Mouse (Mus musculus): ENCODE data around the gene Tbca. TPM values are rescaled to one million over a fixed set of nuclear protein-coding genes. Genes with fewer than 3 reads are reported as not detected.

Gene Tbca
- 100 to 1,000 TPM; 118 to 122 TPM for total RNA-seq (2021)

DNA sequence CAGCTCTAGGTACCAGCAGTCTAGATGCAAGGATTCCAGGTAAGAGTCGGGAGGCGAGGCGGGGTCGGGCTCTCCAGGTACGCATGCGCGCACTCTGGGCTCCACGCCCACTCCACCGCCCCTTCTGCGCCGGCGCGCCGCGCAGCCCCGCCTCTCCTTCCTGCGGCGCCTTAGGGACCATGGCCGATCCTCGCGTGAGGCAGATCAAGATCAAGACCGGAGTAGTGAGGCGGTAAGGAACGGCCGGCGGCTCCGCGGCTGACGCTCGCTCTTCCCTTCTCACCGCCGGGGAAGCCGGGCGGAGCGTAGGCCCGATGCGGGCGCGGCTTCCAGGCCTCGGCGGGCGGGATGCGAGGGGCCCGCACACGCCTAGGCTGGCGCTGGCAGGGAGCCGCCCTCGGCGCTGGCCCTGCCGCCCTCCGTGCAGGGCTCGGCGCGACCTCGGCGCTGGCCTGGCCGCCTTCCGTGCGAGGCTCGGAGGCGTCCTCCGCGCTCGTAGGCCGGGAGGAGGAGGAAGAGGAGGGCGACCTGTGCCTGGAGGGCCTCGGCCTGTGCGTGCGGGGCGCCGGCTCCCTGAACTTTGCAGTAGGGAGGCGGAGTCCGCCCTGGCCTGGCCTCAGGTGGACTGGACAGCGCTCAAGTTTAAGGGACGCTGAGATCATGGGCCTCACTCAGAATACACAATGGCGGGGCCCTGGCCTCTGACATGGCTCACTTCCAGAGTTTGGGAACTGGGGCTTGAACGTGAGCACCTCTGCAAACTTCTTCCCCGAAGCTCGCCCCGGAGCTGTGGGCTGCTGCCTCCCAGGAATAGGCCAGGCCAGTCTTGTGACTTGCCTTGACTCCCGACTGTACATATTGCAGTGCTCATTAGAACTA is at the start of gene Tbca:
Tbca (plus strand) TSS at position 140 of the 879 bp plus-strand sequence.
- intact Hi-C loops (cut with DNase I) = no loop called here
- peak; percentile 63 for DNase-seq (ENCODE audit: low spot score)

DNA sequence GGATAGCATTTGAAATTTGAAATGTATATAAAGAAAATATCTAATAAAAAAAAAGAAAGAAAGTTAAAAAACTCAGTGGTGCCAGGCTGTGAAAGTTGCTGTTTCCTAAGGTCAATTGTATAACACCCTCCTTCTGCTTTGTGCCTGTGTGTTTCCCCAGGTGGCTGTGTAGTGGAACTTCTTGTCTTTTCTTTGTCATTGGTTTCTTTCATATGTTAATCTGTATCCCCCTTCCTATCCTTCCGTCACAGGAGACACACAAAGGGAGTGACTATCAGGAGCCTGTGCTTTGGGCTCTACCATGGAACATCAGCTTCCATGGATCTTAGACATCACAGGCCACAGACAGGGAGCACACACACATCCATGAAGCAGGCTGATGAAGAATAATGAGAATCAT is 43.5 kb upstream of the Tbca start:
- intact Hi-C loops (cut with DNase I) = no loop called here
- no peak for DNase-seq (ENCODE audit: low spot score)

DNA sequence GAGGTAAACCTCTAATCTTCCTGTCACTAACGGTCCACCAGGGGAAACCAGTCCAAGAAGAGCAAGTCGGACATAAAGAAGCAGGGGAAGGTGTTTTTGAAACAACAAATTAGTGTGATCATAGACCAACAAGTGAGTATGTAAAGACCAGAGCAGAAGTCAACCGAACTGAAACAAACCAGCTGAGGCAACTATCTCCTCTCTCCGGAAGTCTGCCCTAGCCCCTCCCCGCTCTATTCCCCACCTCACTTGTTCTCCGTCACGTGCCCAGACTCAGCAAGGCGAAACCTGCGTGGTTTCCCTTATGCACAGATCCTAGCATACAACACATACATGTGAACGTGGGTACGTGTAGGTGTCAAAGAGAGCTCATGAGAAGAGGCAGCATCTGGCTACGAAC is 22.9 kb upstream of the Tbca start:
- DNase-seq (ENCODE audit: low spot score) = no peak
- intact Hi-C loops (cut with DNase I) = no loop called here

DNA sequence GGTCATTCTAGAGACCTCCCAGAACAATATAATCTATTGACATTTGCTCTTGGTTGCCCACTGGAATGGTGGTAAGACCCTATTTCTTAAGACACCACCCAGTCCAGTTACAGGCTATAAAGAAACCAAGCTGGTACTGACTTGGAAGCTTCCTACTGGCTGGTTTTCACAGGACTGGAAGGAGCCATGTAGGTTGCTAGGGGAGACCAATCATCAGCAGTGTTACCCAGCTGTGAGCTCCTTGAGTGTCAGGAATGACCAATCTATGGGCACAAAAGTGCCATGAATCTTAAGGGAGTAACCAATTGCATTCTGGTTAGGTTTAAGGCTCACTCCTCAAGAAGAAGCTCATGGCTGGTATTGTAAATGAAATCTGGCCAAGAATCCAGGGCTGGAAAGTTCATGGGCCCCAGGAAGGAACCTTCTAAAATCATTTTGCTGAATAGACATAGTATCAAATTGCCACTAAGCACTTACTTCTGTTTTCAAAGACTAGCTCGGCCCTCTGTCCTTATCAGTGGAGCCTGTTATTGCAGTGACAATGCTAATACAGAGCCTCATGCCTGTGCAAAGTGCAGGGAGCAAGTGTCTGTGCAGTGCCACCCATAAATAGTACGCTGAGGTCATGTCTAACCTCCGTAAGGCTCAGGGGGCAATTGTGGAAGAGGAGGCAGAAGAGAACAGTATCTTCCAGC is 20.1 kb upstream of the Tbca start:
- DNase-seq (ENCODE audit: low spot score) = no peak
- intact Hi-C loops (cut with DNase I) = no loop called here

DNA sequence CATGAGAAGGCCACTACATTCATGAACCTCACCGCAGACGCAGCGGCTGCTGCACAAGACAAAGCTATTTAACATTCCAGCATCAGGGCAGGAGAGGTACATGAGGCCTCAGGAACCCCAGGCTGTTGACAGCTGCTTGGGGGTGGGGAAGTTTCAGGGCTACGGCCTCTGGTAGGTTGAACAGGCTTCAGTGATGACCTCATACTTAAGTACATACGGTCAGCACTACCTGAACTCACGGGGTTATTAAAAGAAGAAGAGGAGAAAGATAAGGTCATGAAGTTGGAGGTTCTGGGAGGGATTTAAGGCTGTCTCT is 19.6 kb upstream of the Tbca start:
- intact Hi-C loops (cut with DNase I) = no loop called here
- no peak for DNase-seq (ENCODE audit: low spot score)

DNA sequence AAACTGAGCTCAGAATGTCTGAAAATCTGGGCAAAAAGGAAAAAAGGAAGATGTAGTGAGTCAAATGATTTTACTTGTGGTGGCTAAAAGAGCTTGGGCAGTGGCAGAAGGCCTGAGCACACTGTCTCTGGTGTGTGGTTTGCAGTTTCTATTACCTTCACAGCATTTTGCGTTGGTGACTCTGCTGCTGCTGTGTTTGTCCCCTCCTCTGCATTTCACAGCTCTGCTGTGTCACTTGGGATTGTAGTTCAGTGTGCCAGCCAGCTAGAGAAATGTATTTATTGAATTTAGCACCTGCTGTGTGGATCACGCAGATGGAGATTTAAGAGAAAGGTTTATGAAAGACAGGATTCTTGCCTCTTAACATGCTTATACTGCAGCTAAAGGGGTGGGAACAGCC is 1.8 kb upstream of the Tbca start:
- no peak for DNase-seq (ENCODE audit: low spot score)
- intact Hi-C loops (cut with DNase I) = no loop called here

DNA sequence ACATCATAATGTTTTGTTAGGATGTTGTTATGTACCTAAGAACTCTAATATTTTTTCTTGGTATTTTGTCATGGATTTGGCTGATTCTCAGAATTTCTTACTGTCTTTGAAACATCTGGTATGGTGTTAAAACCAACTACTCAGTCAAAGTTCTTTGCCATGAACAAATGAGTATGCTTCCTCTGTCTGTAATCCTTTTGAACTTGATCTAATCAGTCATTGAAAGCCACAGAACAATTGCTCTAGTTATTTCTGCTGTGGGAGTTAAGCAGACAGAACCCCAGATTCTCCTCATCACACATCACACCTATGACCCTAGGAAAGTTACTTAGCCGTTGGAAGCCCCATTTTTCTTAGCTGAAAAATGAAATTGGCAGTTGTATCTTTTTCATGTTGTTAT is 6.0 kb downstream of the Tbca start:
- intact Hi-C loops (cut with DNase I) = loop anchor here (5.0 kb wide), 1 partner anchor 38 kb away; no protein-coding TSS in a partner anchor
- no peak for DNase-seq (ENCODE audit: low spot score)

DNA sequence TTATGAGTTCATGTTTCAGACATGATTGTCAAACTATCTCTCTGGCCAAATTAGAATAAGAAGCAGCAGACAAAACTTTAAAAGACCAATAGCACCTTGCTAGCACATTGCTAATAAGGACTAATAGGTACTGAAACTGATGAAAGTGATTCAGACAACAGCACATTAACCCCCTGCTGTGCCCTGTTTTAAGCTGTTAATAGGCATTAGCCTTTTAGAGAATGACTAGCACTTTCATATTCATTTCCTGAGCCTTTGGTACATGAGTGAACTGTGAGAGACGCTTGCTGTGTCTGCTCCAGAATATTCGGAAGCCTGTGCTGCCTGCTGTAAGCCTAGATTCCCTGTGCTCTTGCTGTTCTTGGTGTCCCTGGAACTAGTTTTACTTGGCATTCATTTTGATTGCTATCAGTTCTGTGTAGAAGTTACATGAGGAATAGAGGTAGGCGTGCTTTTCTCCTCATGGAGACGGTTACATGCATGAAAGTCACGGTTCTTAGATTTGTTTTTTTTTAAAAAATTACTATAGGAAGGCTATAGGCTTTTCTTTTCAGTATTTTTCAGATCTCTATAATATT is 14.9 kb downstream of the Tbca start:
- intact Hi-C loops (cut with DNase I) = no loop called here
- DNase-seq (ENCODE audit: low spot score) = no peak

DNA sequence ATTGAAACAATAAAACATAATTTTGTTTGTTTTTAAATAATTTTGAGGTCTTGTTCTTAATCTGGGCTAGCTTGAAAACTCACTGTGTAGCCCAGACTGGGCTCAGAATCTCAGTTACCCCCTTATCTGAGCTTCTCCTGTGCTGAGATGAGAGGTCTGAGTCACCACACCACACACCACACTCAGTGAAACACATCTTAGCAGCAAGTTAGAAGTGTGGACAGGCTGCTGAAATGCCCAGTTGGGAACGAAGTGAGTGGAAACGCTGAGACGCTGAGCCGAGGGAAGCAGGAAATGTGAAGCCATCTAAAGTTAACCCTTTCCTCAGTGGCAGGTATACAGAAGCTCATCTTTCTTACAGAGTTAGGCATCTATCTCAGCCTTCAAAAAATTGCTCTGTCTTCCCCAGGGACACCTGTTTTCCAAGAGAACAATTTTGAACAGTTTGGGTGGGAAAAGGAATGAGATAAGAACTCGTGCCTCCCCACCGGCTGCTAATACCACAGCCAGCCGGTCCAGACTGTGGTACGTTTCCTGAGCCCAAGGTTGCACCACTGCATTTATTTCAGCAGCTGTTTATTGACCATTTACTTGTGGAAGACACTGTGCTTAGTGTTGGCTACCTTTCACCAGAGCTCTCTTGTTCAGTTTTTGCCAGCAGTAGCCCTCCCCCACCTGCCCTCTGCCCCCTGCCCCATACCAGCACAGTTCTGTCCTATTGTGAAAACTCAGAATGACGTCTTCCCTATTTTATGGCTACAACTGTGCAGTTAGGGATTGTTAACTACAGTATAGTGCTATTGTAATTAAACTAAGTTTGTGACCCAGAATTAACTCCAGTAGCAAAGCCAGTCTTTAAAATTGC is 17.8 kb downstream of the Tbca start:
- intact Hi-C loops (cut with DNase I) = no loop called here
- DNase-seq (ENCODE audit: low spot score) = no peak

DNA sequence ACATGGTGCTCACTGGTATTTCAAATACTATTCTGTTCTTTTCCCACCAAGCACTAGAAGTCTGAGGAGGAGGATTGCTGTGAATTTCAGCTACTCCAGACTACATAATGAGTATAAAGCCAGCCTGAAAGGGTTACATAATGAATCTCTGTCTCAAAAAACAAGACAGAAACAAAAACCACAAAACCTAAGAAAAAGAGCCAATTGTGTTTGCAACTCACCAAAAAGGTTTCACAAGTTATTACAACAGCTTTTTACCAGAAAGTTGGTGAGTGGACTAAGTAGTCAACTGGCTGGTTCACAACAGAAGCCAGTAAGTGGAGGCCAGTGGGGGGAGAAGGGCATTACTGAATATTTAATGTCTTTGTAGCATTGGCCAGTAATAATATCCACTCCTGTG is 19.9 kb downstream of the Tbca start:
- intact Hi-C loops (cut with DNase I) = no loop called here
- no peak for DNase-seq (ENCODE audit: low spot score)

DNA sequence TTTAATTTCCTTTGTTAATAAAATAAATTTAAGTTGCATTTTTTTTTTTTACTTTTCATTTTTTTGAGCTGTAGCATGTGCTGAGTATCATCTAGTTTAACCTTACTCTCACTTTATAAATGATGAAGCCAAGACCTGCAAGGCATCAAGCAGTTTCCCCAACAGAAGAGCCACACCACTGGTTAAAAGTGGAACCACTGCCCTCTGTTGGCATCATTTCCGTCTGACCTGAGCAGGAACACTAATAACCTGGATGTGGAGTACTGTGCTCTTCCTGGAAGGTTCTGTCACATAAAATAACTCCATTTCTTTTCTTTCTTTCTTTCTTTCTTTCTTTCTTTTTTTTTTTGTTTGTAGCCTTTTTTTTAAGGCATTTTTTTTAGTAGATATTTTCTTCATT is 21.0 kb downstream of the Tbca start:
- intact Hi-C loops (cut with DNase I) = no loop called here
- DNase-seq (ENCODE audit: low spot score) = no peak

DNA sequence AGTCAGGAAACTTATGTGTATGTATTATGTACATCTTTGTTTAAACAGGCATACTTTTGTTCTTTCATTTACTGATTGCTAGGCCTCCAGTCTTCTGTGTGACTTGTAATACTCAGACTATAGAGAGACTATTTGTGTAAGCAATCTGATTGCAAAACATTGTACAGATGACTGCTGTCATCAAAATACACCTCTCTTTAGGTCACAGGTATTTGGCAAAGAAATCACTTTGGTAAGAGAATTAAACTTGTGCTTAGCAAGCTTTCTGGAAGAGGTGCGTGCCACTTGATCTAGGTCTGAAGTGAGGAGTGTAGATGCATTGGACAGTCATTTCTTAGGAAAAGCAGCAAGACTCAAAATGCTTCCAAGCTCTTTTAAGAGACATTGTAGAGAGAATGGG is 22.7 kb downstream of the Tbca start:
- intact Hi-C loops (cut with DNase I) = no loop called here

DNA sequence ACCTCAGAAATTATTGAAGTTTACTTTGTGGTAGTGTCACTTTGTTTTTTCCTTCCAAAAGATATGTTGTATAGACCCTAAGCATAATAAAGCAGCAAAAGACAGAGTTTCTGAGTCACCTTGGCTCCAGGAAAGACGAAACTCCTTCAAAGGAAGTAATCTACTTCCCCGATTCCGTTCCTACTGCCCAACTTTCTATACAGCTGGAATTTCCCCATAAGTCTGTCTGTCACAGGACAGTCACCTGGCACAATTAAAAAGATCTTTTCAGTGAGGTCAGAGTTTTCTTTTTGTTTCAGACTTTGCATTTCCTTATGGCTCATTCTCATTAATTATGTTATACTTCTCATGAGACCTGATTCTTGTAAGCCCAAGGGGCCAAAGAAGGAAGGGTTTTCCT is 25.1 kb downstream of the Tbca start:
- intact Hi-C loops (cut with DNase I) = no loop called here

More for the DNA sequence above, 22.7 kb downstream of the Tbca start:
- DNase-seq (ENCODE audit: low spot score) = no peak

DNA sequence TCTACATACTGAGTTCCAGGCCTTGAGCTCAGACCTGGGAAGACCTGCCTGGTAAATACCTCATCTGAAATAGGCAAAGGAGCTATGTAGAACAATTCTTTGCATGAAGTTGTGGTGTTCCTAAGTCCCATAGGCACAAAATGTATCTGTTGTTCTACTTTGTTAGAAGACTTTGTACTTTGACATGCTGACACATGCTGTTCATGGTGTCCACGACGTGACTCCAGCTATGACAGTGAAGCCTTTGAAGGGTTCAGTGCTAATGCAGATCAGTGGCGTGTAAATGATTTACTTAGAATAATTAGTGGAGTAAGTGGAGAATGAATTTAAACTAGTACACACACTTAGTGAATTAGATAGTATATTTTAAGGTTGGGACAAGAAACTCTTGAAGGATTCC is 31.8 kb downstream of the Tbca start:
- intact Hi-C loops (cut with DNase I) = no loop called here
- DNase-seq (ENCODE audit: low spot score) = no peak

More for the DNA sequence above, 25.1 kb downstream of the Tbca start:
- no peak for DNase-seq (ENCODE audit: low spot score)

DNA sequence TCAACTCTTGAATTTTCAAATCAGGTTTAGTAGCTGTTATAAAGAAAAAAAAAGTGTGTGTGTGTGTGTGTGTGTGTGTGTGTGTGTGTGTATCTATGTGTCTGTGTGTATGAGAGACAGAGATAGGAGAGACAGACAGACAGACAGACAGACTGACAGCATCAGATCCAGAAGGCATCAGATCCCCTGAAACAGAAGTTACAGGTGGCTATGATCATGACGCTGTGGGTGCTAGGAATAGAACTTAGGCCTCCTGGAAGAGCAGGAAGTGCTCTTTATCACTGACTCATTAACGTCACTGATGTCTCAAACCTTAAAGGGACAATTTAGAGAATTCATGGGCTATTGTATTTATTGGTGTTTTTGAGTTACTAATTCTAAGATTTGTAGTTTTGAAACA is 32.2 kb downstream of the Tbca start:
- DNase-seq (ENCODE audit: low spot score) = no peak
- intact Hi-C loops (cut with DNase I) = no loop called here

DNA sequence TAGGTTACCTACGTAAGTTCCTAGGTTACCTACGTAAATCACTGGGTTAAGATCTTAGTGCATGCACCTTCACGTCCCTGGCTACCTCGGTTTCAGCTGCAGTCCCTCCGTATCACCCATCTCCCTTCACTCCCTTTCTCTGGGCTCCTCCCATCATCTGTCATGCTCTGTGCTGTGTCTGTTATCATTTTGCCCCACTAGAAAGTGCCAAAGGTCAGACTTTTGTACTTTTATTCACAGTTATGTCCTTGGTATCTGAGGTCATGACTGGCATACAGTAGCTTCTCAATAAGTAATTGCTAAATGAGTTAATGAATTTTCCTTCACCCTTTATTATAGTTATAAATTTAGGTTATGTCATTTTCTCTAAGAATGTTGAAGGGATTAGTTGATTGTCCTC is 37.7 kb downstream of the Tbca start:
- DNase-seq (ENCODE audit: low spot score) = no peak
- intact Hi-C loops (cut with DNase I) = no loop called here

DNA sequence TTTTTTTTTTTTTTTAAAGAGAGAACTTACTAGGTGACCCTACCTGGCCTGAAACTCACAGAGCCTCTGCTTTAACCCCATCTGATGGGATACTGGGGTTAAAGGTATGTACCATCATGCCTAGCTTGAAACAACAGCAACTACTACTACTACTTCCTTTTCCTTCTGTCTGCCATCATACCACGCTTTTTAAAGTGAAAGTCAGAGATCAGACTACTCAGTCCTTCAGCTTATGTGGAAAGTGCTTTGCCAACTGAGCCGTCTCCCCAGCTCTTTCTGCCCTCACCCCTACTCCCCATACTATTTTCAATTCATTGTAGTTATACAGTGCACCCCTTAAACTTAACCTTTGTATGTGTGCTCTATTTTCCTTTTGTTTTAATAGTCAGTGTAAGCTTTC is 38.3 kb downstream of the Tbca start:
- no peak for DNase-seq (ENCODE audit: low spot score)
- intact Hi-C loops (cut with DNase I) = no loop called here

DNA sequence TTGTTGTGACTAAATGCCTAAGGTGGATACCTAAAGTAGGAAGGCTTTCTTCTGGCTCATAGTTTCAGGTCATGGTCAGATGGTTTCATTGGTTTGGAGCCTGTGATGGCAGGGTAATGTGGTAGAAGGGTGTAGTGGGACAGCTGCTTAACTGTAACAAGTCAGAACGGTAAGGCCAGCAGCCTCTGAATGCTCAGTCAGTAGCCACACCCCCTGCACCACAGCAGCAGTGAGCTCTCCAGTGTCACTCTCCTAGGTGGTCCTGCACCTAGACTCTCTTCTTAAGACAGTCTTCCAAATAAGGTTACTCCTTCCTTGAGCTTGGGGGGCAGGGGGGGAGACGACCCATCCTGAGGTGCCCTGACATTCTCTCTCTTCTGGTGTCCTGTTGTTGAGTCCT is 39.1 kb downstream of the Tbca start:
- intact Hi-C loops (cut with DNase I) = no loop called here

DNA sequence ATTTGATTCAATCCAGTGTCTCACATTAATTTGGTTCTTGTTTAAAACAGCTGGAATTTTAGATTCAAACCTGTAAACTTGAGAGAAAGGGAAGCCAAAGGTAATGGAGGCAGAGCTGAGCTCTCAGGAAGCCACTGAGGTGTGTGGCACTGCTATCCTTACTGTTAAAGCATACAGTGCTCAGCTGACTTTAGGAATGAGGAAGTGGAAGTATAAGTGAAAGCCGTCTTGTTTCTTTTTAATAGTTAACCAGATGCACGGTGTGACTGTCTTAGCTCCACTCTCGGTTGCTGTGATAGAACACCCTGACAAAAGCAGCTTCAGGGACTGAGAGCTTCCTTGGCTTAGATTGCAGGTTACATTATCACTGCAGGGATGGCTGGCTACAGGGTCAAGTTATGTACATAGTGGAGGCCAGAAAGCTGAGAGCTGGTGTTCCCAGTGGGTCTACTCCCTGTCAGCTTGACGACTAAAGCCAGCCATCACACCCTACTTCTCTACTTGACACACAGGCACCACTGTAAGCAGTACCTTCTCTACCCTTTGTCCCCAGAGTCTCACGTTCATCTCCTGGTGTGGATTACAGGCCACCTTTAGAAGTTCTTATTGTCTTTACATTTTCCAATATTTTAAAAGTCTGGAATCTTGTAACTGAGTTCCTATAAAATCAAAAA is 49.5 kb downstream of the Tbca start:
- DNase-seq (ENCODE audit: low spot score) = no peak
- intact Hi-C loops (cut with DNase I) = no loop called here

More for the DNA sequence above, 39.1 kb downstream of the Tbca start:
- DNase-seq (ENCODE audit: low spot score) = no peak
